Mouse (Mus musculus) thymus, postnatal 36 days (tissue): ENCODE measurements around the gene Aldh1l1.

Experiments used
- DNase-seq, 2 experiments: peaks; one replicate each; pipeline ENCODE4 v3.0.0; 2022; ENCODE audit warnings: mixed read lengths in 2 of 2

Aldh1l1 gene

DNA sequence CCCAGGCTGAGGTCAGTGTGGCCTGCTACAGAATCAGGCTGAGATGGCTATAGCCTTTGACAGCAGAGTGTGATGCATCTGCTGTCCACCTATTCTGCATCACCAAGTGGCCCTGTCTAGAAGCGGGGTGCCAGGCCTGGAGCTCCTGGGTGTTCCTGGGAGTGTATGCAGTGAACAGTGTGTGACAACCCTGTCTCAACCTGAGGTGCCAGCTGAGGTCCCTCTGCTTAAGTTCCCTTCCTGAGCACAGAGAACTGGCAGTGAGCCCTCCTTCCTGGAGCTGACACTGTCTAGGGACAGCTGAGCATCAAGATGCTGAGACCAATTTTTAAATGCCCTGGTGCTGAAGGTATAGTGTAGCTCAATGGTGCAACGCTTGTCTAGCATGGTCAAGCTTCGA, 13.5 kb upstream of the Aldh1l1 start:
- no peak for DNase-seq

DNA sequence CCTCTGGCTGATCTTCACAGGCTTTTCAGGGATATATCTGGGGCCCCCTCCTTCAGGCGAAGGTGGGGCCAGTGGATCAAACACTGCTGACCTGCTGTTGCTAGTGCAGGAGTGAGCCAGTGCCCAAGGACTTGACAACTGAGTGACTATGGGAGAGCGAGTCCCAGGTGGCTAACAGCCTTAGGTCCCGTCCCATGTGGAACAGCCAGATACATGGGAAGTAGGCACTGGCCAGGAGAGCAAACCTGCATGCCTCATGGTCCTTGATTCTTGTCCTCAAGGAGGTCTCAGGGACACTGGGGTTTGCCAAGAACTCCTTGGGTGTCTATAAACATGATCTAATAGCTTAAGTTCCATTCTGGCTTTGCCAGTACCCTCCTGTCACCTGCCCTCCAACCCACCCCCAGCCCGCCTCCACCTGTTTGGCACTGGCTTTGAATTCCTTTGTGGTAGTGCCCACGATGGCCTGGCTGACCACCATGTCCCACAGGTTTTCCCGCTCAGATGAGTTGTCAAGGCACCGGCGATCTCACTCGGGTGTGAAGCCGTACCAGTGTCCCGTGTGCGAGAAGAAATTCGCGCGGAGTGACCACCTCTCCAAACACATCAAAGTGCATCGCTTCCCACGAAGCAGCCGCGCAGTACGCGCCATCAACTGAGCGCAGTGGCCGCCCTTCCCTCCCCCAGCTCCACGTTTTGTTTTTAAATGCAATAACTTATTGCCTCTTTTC, 12.4 kb upstream of the Aldh1l1 start:
- DNase-seq = no peak

DNA sequence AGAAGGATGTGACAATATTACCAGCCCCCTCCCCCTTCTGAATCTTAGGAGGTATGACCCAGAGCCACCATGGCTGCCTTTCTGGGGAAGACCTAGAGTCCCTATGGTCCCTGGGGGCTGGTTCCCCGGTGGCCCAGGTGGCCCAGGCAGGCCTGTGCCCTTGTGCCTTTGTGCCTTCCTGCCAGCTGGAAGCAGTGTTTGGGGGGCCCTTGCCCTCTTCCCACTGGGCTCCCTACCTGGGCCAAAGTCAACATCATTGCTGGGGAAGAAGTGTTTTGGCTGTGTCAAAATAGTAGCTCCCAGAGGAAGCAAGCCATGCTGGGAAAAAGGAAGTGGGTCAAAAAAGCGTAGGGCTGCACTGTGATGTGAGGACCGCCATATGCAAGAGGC, 11.9 kb upstream of the Aldh1l1 start:
- no peak for DNase-seq

DNA sequence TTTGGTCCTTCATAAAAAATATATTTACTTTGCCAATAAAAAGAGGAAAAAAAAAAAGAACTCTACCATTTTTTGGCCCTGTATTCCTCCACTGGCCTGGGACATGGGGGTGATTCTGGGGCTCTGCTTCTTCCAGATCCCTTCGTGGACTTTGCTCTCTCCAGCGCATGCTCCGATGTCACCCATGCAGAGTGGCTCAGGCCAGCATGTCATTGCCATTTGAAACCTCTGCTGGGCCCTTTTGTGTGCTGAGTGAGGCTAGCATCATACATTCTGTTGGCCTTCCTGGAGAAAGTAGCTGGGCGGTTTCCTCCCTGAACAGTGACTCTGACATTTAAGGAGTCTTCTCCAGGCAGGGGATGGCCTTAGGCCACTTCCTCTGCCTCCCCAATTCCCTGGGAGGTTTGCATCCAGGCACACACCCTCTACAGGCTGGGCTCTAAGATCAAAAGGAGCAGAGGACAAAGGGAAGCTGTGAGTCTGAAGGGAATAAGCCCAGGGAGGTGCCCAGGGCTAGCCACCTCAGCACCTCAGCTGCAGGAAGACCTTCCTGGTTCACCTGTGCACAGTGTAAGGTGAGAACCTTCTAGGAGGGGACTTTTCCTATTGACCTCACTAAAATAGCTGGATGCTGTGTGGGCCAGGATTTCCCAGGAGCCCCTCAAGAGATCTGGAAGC, 10.9 kb upstream of the Aldh1l1 start:
- no peak for DNase-seq

DNA sequence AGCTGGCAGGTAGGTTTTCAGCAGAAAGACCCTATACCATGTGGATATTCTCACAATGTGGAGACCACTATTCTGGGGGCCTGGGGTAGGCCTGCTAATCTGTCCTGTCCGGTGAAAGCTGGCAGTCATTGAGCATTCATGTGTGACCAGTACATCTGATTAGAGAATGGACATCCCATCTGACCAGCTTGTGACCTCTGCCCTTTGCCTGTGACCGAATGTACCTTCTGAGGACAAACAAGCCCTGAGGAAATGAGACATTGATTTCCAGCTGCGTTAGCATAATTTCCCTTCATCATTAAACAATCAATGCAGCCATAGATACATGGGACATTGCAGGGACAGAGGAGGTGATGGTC, 10.4 kb upstream of the Aldh1l1 start:
- no peak for DNase-seq

DNA sequence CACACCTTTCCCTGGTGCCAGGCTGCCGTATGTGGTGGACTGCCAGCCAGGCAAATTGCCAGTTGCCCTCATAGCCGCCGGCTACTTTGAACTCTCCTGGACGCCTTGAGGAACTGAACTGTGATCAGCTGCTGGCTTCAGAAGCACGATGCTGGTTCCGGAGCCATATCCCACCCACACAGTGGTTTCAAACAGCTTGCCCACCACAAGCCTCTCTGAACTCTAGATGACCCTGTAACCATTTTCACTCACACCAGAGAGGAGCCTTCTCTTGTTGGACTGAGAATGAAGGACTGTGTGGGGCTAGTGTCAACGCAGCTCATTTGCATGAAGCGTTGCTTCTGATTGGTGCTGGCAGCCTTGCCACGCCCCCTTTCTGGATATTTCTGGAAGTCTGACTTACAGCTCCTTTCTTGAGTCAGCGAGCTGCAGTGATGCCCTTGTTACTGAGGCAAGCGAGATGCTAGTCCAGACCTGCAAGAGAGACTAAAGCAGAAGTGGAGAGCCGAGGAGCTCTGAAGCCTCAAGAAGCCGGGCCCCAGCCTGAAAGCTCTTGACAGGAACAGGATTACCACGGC, 9.2 kb upstream of the Aldh1l1 start:
- DNase-seq = no peak

DNA sequence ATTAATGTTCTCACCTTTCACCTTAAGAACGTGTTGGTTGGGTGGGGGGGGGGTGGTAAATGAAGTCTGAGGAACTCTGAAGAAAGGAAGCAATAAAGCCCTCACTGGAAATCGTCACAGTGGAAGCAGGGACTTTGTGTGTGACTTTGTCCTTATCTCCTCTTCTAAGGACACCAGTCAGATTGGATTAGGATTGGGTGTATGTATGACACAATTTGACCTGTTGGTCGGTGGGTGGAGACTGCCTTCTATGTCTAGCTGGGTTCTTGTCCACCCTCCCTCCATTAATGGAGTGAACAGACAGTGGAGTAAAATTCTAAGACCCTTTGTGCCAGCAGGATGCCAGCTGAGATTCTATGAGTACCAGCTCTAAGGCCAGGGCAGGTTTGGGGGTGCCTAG, 2.0 kb upstream of the Aldh1l1 start:
- DNase-seq = no peak

DNA sequence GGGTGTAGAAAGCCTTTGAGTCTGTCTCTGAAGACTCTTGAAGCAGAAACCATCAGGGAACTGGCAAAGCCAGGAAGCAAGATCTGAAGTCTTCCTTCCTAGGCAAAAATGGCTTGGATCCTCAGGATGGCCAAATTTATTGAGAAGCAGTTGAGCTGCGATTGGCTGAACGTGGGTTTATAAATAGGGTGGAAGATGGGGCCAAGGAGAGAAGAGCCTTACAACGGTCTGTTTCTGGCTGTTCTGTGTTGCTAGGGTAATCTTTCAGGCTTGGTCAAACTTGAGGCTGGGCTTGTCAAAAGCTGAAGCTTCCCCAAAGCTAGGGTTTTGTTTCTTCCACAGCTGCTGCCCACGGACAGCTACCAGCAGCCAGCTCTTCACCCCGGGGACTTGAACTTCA, 1.4 kb upstream of the Aldh1l1 start:
- DNase-seq = no peak

DNA sequence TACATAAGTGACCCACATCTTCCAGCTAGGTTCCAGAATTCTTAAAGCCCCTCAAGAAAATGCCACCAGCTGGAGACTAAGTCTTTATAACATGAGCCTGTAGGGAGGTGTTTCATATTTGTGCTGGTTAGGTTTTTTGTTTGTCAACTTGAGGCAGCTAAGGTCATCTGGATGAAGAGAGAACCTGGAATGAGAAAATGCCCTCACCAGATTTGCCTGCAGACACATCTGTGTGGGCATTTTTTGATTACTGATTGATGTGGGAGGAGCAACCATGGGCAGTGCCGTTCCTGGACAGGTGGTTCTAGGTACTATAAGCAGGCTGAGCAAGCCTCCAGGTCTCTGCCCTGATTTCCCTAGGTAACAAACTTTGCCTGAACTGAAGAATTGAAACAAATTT, 1.3 kb downstream of the Aldh1l1 start:
- DNase-seq = no peak

DNA sequence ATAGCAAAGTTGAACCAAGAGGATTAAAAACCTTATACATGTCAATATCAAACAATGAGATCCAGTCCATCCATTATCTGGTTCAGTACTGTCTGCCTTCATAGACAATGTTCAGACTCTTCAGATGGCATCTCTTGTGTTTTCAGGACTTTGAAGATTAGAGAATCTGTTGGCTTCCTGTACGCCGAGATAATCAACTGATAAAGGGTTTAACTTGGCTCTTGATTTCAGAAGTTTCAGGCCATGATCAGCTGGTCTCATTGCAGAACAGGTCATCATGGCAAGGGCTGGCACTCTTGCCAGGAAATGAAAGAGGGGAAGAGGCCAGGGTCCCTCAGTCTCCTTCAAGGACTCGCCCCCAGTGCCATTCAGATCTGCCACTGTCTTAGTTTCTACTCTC, 3.3 kb downstream of the Aldh1l1 start:
- DNase-seq = no peak

DNA sequence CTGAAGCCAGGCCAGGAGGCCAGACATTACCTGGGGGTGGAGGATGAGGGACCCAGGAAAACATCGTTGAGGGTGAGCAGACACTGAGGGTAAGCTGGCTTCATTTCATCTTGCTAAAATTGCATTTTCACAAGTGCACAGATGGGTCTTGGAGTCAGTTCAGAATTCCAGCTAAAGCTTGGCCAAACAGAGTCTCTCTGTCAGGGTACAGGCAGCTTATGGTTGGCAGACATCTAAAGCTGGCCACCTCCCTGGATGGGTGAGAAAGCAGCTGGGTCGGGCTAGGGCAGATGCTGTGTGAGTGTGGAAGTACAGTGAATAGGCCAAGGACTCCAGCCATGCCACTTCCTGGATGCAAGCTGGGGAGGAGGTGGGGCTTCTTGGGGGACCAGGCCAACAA, 4.7 kb downstream of the Aldh1l1 start:
- DNase-seq = no peak

DNA sequence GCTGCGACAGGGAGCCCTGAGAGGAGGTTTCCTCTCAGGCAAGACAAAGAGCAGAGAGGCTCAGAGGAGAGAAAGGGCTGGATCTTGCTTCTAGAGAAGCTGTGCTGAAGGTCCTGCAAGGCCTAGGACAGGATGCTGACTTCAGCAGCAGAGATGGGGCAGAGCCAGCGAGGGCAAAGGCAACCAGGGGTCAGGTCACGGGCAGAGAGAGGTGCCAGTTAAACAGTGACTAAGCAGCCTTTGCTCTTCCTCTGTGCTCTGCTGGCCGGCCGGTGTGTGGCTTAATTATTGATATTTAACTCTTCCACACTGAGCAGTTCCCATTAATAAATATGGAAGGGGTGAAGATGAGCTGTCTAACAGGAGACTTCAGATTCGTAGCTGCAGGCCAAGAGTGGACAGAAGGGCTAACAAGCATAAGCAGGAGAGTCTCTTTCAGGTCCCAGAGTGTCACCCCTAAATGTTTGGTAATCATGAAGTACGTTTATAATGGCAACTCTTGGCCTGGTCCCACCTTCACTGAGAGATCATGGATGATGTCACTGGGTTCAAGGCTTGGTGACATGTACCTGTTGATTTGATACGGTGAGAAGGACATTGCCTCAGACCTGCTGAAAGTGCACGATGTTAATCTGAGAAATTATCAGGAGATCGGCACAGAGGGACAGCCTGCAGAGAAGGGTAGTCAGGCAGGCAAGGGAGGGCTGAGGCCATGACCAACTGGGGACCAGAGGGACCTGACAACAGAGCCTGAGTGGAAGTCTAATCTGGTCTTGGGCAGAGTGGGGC, 5.9 kb downstream of the Aldh1l1 start:
- DNase-seq = no peak

DNA sequence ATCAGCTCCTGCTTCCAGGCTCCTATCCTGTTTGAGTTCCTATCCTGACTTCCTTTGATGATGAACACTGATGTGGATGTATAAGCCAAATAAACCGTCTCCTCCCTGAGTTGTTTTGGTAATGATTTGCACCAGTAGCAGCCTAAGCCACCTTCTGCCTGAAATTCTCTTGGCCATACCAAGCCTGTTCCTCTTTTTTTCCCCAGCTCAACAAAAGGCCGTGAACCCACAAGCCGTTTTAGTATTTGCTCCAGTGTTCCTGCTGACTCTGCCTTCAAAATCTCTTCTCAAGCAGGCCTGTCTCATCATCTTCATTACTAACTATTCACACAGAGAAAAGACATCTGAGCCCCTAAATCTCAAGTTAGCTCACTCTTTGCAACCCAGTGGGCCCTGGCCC, 7.9 kb downstream of the Aldh1l1 start:
- DNase-seq = no peak

DNA sequence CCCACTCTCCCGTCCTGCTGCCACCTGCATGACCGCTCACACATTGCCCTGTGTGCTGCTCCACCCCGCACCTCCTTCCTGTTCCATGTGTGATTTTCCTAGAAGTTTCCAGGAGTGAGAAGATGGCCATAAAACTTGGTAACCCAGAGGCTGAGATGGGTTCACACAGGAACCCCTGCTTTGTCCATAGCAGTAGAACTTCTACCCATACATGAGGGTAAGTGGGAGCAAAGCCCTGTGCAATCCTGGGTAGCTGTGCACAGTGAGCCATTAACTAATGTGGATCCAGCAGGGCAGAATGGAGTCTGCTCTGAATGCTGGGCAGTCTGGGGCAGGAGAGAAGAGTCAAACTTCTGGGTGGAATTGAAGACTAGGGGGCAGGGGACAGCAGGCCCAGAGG, 8.3 kb downstream of the Aldh1l1 start:
- DNase-seq = no peak

DNA sequence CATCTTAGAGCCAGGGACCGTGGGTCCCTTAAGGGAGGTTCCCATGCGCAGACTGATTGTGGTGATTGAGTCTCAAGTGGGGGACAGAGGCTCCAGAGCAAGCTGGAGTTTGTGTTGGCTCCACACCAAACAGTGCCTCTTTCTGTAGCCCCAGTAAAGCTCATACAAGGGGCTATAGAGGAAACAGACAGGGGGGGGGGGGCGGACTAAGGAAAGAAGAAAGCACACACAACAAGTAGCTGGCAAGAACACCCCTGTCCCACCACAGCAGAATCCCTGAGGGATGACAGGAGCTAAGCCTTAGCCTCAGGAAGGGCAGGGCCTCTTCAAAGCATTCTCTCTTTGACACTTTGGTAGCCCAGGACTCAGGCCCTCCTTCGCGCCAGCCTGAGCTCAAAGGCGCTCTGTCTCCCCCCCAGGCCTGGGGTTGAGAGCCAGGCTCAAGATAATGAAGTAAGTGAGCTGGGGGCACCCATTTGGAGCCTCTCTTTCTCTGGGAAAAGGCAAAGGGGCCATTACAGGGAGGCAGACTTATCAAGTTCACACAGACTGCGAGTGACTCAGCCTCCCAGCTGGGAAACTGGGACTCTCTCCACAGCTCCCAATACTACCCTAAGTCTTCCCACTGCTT, 9.2 kb downstream of the Aldh1l1 start:
- DNase-seq = no peak

DNA sequence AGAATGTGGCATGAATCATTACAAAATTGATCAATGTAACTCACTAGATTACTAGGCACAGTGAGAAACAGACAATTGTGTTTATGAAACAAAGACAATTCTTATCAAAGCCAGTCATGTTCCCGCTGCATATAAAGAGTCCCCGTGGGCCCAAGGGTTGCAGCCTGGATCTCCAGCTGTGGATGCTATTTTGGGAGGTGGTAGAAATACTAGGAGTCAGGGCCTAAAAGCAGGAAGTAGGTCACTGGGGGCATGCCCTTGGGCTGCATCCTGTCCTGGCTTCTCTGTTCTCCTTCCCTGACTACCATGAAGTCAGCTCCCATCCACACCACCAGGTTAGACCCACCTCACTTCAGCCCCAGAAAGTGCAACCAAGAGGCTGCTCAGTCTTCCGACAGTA, 10.0 kb downstream of the Aldh1l1 start:
- no peak for DNase-seq

DNA sequence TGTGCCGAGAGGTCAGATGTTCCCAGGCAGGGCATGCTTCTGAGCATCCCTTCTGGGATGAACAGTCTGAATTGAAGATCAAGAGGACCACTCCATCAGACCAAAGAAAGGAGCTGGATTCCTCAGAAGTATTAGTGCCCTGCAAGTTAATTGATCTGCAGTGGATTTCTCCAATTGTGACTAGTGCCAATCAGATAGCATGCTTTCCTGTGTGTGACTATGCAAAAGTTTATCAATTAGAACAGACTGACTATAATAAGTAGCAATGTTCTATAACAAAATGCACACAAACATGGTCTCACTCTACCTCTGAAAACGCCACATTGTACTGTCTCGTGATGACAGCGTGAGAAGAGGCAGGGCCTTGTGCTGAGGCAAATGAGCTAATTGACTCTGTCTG, 13.3 kb downstream of the Aldh1l1 start:
- no peak for DNase-seq

DNA sequence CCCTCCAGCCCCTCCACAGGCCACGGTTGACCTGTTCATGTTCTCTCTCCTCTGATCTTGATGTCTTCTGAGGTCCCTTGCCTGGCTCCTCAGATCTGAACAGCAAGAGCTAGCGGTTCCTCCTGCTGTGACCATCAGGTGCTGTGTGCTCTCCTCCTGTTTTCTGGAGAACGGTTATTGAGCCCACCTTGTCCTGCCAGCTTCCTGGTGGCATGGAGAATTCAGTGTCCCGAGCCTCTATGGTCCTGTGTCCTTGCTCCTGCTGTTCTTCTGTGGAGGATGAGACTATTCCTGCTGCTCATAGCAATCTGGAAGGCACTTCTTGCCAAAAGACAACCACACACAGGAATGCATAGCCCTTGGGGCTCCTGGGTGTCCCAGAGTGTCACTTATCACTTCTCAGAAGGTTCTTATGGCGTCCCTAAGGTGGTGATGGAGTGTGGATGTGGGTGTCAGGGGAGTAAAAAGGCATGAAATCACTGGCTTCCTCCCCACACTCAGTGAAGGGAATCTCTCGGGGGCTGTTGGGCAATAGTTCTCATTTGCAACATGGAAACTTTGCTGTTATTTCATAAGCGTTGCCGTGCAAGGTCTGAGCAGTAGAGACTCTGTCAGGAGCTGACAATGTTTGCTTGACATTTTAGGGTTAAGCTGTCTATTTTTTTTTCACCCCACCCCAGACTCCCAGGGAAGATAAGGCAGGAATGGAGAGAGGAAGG, 15.2 kb downstream of the Aldh1l1 start:
- no peak for DNase-seq

DNA sequence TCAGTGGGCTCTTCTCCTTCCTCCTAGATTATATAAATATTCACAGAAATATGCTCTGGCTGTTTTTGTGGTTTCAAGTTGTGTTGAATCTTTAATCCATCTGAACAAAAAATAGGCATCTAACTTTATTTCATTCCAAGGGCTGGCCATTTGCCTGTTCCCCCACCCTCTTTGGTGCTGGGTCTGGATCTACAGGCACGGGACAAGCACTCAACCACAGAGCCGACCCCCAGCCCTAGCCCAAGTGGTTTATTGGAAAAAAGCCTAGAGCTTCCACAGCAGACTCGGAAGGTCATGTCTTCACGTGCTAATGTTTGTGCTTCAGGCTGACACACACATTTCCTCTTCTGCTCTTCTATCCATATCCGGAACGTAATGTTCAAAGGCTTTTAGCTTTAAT, 19.7 kb downstream of the Aldh1l1 start:
- no peak for DNase-seq

DNA sequence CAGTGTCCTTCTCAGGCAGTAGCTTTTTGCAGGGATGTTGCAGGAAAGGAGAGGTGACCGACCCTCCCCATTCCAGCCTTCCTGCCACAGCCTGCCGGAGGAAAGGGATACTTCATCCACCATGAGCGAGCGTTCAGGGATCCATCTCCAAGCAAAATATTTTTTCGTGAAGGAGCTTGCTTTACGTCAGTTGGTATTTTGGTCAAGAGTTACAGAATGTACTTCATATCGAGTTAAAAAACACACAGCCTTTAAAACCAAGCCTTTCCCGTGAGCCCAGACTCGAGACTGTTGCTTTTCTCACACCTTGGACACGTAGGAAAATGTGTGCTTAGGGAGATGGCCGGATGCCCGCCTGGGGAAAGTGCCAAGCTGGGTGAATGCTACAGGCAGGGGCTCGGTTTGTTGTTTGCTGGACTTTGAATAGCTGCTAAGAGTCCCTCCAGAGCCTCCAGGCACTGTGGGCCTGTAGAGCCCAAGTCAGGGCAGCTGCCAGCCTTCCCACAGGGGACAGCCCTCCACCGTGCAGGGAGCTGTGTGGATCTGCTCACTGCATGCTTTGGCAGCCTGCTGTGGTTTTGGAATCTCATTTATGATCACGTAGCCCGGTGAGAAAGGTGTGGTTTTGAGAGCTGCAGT, 20.6 kb downstream of the Aldh1l1 start:
- DNase-seq = no peak

DNA sequence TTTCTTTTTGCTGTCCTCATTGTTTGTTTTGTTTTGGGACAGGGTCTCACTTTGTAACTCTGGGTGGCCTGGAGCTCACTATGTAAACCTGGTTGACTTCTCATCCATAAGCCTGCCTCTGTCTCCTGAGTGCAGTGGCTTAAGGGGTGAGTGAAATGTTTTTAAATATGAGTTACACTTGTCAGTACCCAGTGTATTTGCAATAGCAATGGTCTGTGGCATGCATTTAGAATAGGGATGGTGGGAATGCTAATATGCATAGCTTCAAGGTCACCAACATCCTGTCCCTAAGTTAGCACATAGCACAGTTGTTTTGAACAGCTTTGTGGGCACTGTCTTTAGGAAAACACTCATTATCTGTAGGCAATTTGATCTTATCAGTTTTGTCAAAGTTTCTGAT, 21.2 kb downstream of the Aldh1l1 start:
- DNase-seq = no peak

DNA sequence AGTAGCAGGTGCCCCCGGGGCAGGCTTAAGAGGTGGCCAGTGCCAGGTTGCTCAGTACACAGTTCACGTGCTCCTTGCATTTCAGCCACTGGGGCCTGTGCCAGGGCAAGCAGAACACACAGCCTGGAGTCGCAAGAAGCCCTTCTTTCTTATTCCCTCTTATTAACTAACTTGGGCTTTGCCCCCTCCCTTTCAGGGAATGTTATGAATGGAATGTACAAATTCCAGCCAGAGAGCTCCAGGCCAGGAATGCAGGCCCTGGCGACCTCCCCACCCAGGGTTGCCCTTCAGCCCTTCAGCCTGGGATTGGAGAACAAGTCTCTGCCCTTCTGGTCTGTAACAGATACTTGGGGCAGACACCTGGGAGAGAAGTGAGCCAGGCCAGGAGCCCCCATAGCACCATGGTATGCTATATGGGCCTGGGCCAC, 22.0 kb downstream of the Aldh1l1 start:
- no peak for DNase-seq
